Mouse (Mus musculus): Measurements from ENCODE around the gene Kirrel2.

Gene Kirrel2

GRCm38 (mm10) chr7:30411023-30411422, 46.5 kb downstream of the Kirrel2 start:
- DNase-seq, result no peak

- DNase-seq, result no peak
These were observed 47.7 kb downstream of the Kirrel2 start for GRCm38 (mm10) chr7:30409789-30410188.

GRCm38 (mm10) chr7:30408639-30409038, 48.9 kb downstream of the Kirrel2 start:
- DNase-seq, result no peak

- no peak for DNase-seq
These were observed 55.1 kb downstream of the Kirrel2 start for GRCm38 (mm10) chr7:30402343-30402742.

- no peak for DNase-seq
These were observed 57.8 kb downstream of the Kirrel2 start for GRCm38 (mm10) chr7:30399671-30400070.
